Mouse (Mus musculus): ENCODE results near the gene Ccdc148.

DNA sequence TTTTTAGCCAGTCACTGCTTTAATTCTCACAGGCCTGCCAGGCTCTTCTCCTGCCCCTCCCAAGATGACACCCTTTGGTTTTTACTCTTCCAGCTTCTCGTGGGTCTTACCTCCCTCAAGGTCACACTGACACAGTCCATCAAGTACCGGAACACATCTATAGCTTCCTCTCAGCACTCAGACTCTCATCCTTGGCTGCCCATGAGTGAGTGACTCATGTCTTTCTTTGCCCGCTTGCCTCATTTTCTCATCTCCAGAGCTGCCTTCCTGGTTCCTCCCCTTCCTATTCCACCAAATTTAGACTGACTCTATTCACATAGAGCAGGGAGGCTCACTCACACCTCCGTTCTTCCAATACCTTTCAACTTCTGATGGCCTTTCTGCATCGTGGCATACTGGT, 42.4 kb upstream of the Ccdc148 start:
- no peak for TF ChIP-seq CTCF (IDR thresholded peaks at IDR 0.05; ENCODE audit: low read depth)
- no peak for TF ChIP-seq EP300 (IDR thresholded peaks at IDR 0.05; ENCODE audit: low read depth)

Measured in liver, postnatal 0 days (tissue).